Mouse (Mus musculus) heart, adult 2 months (tissue): ENCODE results near the gene Trappc12.

Source experiments
- CTCF ChIP-seq: fragments of 200-600 bp; IDR thresholded peaks from 2 replicates; pipeline ENCODE4 v1.8.1; 2022; ENCODE audit warnings: antibody characterized with exemption, mild to moderate bottlenecking, moderate library complexity
- EP300 ChIP-seq: fragments of 200-500 bp; IDR thresholded peaks from 2 replicates; pipeline ENCODE4 v1.6.1; 2011; ENCODE audit warnings: low read depth, low read length, control low read depth; ENCODE audit not compliant: insufficient read depth
- POLR2A ChIP-seq: fragments of 200-500 bp; IDR thresholded peaks from 2 replicates; pipeline ENCODE4 v1.6.1; 2011; ENCODE audit warnings: mild to moderate bottlenecking, low read depth, low read length, control low read depth; ENCODE audit not compliant: insufficient read depth

DNA sequence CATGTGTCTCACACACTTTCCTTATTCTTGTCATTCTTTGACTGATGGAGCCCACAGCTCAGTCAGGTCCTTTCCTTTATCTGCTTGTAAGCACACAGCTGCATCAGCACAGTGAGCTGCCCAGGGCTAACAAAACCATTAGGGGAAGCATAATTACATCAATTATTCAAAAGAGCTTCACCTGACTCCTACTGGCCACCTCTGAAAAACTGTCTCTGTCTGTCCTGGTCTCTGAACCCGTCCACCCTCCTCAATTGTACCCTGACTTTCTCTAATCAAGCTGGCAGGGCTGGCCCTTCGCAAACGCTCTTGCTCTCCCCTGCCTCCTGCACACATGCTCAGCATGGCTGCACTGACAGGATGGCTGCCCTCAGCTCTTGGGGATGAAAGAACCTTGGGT, 25.9 kb downstream of the Trappc12 start:
- TF ChIP-seq CTCF = no peak
- TF ChIP-seq POLR2A = no peak
- TF ChIP-seq EP300 = no peak
